Mouse (Mus musculus) hematopoietic stem cell, adult 5-6 weeks (primary cell): Measurements from ENCODE around the gene Lamc2. TPM values are rescaled to one million over a fixed set of nuclear protein-coding genes. Genes with fewer than 3 reads are reported as not detected.

Experiments used
- ATAC-seq, 2 experiments: fragments of 125-278 bp in 1 of 2; replicated peaks in 1 of 2; 2 replicates each; pipeline ENCODE4 v1.8.0; 2016 to 2017; ENCODE audit warnings: inconsistent platforms in 2 of 2, mild to moderate bottlenecking in 2 of 2, moderate number of reproducible peaks in 2 of 2, low read depth in 1 of 2, moderate TSS enrichment in 1 of 2; ENCODE audit not compliant: low FRiP score in 2 of 2, poor library complexity in 2 of 2, severe bottlenecking in 2 of 2, insufficient read depth in 1 of 2, low TSS enrichment in 1 of 2
- total RNA-seq: library from RNA; stranded (forward); fragments of 172-1452, 232-1000 nt; gene quantifications from 2 replicates; pipeline ENCODE4 v1.2.3, GENCODE M21; 2017

Lamc2 gene
- total RNA-seq, 1 experiment from 2014 or later = not detected

DNA sequence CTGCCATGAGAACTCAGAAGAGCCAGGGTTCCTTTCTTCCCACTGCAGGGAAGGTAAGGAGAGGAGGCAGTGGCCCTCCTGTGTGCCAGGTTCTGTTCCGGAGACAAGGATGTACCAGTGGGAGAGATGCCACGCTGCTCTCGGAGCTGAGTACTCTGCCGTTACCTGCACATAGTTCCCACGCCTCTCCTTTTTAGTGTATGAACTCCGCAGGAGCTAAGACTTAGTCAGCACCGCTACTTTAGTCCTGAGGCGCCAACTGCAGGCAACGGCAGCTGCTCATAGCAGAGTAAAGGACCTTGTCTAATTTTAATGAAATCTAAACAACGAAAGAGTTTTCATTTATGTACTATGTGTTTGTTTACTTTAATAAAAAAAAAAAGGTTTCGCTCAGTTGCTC is 46.0 kb downstream of the Lamc2 start:
- no peak for ATAC-seq

DNA sequence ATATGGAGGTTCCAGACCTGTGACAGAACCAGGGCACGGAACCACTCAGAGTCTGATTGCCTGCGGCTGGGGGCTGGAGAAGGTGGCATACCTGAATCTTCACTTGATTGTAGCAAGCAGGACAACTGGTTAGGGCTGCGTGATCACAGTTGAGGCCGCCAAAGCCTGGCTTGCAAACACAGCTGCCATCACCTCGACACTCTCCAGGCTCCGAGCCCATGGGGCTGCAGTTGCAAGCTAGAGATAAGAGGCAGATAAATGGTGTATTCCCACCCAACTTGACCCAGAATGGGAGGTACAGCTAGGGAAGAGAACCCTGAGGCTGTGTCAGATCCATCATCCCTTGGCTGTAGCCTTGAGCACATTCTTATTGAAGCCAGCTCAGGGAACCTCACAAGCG is 46.6 kb downstream of the Lamc2 start:
- no peak for ATAC-seq

DNA sequence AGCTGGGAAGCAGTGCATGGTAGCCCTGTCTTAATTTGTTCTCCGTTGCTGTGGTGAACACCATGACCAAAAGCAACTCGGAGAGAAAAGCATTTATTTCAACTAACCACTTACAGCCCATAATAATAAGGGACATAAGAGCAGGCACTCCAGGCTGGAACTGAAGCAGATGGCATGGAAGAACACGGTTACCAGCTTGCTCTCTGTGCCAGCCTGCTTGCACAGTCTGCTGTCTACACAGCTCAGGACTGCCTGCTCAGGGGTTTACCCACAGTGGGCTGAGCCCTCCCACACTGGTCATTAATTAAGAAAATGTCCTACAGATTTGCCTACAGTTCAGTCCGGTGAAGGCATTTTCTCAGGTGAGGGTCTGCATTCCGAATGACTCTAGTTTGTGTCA is 47.8 kb downstream of the Lamc2 start:
- no peak for ATAC-seq

DNA sequence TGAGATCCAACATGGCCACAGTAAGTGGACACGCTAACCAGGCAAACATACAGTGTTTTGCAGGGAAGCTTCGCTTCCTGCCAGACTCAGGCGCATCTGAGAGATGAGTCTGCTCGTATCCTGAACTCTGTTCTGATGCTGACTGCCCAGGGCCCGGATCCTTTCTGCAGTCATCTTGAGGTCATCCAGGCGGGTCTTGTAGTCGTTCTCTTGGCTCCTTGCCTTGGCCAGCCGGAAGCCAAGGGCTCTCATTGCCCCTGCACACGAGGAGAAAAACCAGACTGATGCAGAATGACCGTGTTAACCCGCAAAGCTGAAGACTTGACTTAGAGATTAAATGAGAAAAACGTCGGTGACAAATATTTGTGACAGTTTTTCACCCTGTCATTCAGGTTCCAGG is 49.6 kb downstream of the Lamc2 start:
- ATAC-seq = no peak

DNA sequence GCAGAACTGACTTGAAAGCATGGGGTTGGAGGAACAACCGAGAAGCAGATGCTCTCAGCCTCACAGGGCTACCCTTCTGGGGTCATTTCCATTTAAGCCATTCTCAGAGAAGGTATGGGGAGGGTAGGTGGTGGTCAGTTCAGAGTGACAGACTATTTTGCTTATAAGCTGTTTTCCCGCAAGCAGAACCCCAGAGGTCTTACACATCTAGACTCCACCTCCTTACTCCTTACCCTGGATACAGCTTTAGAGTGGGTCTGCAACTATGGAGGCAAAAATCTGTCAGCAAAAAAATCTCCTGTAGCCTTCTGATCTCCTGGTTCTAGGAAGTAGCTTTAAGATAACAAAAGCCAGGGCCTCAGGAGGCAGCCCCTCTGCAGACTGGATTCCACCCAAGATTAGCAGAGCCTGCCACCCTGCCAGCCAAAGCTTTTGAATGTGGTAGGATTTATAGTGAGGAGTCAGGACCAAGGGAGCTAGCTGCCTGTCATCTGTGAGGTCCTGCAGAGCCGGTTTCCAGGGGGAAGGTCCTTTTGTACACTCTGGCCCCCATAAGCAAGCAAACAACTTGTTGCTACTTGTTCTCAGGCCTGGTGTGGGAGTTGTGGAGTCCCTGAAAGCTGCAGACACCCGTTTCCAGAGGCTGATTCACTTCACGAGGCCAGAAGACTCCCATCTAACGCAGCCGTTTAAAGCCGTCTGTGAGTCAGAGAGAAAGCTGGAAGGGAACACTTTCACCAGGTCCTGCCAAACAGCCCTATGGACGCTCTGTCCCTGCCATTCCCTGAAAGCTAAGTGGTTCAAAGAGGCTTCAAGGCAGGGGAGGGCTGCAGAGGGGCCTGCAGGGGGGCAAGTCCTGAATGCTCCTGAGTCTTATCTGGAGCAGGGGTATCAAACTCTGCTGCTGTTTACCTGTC is 52.1 kb downstream of the Lamc2 start:
- no peak for ATAC-seq

DNA sequence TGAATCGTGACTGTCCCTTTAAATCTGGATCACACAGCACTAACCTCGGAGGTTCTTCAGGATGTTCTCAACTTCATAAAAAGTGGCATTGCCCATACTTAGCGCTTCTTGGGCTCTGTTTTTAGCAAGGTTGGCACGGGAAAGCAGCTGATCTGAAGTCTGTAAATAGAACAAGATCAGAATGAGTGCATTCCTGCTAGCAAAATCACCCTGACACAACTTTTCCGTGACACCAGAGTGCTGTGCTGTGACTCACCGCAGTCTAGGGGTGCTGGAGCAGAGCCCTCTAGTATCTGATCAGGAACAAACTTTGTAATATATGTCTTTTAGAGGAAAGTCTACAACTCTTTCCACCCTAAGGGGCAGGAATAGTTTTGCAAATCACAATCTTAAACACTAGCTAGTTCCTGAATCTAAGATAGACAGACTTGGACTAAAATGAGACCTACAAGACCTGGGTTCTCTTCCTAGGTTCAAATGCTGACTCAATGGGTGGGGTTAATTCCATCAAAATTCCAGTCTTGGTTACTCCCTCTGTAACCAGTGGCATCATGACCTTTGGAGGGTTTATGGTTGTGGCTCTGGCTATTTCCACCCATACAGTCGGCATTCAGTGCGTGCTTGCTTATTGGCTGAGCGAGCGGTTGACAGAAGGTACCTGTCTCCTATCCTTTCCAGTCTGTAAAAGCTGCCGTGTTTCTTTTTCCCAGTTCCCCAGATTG is 56.1 kb downstream of the Lamc2 start:
- peak in 1 of 2 experiments; percentile 17; a peak in 1 of 4 replicates for ATAC-seq

DNA sequence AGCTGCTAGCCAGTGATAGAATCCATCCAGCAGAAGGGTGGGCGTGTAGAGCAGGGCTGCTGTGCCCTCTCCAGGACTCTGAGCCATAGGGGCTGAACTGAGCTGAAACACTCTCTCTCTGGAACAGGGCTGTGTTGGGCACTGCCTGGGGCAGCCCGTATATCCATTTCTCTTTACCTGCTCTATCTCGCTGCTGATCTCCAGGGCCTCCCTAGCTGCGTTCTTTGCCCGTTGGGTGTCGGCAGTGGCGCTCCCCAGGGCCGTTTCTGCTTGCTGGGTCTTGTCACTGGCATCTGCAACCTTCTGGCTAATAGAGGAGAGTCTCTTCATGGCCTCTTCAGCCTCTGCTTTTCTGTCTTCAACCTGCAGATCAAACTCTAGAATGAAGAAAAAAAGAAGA is 57.5 kb downstream of the Lamc2 start:
- no peak for ATAC-seq

DNA sequence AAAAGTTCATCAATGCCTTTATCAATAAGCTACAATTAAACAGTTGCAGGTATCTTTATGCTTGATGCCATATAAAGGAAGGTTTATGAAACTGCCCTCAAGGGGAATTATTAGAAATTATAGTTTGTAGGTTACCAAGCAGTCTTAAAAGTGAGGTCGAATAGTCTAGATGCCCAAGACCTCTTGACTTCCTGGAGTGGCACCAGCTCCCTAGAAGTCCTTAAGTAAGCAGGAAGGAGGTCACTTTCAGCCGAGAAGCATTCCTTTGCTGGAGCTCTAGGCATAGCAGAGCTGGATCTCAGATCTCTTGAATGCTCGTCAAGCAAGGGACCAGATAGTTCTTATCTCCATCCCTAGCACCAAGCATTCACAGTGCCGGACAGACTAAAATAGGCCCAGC is 58.6 kb downstream of the Lamc2 start:
- no peak for ATAC-seq

DNA sequence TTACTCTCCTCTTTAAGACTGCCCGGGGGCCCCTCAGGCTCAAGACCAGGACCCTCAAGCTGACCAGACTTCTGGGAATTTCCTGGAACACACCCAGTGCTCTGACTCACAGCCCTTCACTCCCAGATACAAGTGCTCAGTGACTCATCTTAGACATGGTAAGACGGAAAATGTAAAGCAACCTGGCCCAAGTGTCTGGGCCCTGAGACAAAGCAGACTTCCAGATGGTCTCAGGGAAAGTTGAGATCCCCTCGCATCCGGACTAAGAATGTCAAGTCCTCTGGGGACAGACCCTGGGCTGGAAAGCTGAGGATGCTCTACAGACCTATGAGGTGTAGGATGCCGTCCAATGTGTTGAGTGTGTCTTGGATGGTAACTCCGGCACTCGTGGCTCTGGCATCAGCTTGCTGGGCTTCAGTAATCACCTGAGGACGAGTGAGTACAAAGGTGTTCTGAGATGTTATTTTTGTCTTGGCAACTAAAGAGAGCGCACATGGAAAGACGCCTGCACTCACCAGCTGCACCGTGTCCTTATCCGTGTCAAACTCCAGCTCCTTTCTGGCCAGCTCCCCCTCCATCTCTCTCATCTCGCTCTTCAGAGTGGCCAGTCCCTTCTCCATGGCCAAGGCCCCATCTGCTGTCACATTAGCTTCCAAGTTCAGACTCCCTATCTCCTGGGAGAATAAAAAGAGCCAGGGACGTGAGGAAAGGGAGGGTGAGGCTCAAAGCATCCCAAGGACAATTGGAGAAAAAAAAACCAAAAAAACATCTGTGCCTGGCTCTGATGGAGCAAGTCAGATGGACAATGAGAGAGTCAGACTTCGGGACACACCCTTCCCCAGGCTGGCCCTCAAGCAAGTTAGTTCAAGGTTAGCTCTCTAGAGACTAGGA is 59.5 kb downstream of the Lamc2 start:
- ATAC-seq = no peak

DNA sequence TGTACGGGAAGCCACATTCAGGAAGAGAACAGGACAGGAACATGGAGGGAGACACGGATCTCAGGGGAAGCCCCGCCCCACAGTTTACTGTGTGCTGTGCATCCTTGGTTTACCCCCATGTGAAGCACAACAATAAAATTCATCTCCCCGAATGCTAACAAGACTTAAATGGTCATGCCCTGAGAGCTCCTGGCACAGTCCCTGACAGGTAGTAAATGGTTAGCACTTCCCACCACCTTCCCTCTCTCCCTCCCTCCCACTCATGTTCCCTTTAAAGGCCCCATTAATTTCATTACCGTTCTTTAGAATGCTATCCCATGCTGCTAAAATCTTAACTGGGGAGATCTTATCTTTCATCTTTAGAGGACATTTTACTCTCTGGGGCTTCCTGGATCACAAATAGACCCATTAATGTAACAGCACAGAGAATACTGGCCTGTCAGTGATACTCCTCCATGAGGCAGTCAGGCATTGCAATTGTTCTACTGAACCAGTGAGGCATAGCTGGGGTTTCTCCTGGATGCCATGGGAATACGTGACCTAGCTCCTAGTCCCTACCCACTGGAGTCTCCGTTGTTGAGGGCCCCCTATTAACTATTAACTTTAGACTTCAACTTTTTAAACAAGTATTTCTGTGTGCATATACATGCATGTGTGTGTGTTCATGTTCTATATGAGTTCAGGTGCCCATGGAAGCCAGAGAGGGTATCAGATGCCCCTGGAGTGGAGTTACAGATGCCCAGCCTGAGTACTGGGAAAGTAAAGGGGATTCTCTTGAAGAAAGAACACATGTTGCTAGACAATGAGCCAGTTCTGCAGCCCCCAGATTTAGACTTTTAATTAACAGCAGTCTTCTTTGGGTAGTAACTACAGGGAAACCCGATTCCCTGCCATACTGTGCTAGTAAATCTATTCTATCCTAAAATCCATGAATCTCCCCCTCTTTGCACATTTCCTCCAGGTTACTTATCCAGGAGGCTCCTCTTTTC is 60.7 kb downstream of the Lamc2 start:
- no peak for ATAC-seq

DNA sequence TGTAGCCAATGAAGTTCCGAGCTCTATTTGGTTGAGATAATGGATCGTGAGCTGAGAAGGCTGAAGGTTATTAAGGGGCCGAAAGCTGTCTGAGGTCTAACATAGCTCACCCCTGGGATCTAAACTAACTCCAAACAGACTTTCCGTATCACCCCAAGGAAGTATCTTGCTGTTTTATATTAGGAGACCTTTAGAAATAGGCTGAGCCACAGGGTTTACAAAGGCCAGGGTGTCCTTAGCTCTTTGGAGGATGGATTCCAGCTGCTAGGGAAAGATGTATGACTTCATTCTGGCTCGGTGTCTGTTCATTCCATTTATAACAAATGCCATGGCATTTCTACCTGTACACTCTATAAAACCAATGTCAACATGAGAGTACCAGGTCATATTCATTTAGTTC is 61.7 kb downstream of the Lamc2 start:
- ATAC-seq = no peak

DNA sequence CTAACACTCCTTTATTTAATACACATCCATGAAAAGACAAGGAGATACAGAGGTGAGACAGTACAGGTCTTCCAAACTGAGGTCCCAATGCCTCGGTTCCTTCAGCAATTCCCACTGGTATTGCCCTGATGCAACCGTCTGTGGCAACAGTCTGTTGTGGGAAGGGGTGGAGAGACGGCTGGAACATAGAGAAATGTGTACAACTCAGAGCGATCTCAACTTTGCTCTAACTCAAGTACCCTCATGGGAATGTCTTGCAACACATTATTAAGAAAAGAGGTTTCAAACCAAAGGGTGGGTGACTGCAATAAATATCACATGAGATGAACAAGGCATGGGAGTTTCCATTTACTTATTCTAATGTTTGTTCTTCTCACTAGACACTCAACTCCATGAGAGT is 63.5 kb downstream of the Lamc2 start:
- ATAC-seq = no peak

DNA sequence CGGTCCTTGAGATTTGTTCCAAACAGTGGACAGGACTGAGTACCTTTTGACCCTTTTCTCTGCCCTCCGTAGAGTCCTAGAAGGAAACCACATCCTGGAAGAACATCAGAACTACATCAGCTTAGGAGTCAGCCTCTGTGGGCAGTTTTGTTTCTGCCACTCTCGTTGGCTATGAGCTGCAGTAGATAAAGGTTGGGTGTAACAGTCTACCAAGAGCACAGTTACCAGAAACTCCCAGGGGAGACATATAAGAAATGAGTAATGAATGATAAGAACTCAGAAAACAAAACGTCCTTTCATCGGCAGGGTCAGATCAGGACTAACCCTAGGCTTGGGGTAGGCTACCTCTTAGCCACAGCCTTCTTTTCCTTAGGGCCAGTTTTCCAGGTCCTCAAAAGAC is 64.9 kb downstream of the Lamc2 start:
- no peak for ATAC-seq

DNA sequence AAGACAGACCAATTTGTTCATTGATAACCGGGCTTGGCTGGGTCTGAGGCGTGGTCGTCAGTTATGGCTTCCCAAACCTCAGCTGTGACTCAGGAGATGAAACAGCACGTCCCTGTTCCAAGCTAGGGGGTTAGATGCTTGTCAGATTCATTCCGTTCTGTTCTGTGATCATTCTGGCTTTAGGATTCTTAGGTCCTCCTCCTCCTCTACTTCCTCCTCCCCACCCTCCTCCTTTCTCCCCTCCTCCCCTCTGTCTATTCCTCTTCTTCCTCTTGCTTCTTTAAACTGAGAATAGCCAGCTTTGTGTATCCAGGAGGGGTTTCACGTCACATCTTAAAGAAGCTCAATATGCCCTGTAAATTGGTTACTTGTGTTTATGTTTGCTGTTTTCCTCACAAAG is 65.7 kb downstream of the Lamc2 start:
- ATAC-seq = no peak

DNA sequence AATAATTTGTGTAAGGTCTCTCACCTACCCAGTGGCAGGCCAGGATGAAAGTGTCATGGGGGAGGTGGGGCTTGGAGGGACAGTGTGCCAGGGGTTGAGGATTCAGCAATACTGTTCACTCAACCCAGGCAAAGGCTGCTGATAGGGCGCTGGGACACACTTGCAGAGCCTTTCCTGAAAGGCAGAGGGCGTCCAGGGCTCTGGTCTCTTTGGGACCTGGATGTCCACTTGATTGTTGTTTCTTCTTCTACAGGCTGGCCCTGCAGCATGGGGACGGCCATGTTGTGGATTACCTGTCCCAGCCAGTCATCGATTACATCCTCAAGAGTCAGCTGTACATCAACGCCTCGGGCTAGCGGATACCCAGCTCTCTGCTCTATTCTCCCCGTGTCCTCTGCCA is 70.9 kb downstream of the Lamc2 start:
- ATAC-seq = no peak

DNA sequence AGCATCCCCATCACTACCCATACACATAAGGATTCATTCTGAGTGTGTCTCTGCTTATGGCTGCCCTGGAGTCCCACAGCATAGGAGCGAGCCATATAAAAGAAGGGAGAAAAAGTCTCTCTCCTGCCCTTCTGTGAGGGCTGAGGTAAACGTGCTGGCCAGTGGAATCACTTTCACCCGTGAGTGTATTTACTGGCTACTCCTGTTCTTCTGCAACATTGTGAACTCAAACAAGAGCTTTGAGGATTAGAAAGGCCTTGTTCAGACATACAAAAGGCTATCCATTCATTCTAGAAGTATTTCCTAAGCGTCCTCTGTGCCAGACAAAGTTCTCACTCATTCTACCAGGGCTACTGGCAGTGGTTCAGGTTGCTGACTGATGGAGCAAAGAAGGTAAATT is 74.7 kb downstream of the Lamc2 start:
- ATAC-seq = no peak

DNA sequence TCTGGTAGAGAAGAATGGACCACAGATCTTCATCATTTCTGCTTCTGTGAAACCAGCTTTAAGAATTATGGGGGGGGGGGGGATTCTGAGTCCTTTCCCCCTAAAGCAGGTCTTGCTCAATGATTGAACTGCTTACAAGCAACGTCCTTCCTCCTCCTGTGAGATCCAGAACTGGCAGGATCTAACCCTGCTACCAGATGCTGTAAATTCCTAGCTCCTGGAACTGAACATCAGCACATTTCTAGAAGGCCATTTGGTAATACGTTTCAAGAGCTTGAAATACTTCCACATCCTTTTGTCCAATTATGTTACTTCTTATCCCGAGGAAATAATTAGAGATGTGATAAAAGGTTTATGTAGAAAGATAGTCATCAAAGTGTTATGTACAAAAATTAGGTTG is 76.4 kb downstream of the Lamc2 start:
- no peak for ATAC-seq
